Mouse (Mus musculus) forebrain, embryonic 13.5 days (tissue): ENCODE data around the gene Srl. TPM values are rescaled to one million over a fixed set of nuclear protein-coding genes. Genes with fewer than 3 reads are reported as not detected.

Experiments
- ATAC-seq: fragments of 200-750 bp; cut with Nextera tagmentation; 2 replicates; pipeline ENCODE4 v1.8.0; 2017
- H3K27ac ChIP-seq: fragments of 300-500 bp; sonication (generic); 2 replicates; pipeline ENCODE4 v1.5.1; 2015; ENCODE audit warnings: inconsistent platforms, mild to moderate bottlenecking, moderate library complexity
- H3K27me3 ChIP-seq: fragments of 300-500 bp; sonication (generic); 2 replicates; pipeline ENCODE4 v1.6.1; 2015; ENCODE audit warnings: mild to moderate bottlenecking, inconsistent platforms
- H3K36me3 ChIP-seq: fragments of 300-500 bp; sonication (generic); 2 replicates; pipeline ENCODE4 v1.6.1; 2015; ENCODE audit warnings: mild to moderate bottlenecking, inconsistent platforms; ENCODE audit not compliant: poor library complexity, severe bottlenecking
- H3K4me1 ChIP-seq: fragments of 300-500 bp; sonication (generic); 2 replicates; pipeline ENCODE4 v1.6.1; 2015; ENCODE audit warnings: inconsistent platforms
- H3K4me2 ChIP-seq: fragments of 300-500 bp; sonication (generic); 2 replicates; pipeline ENCODE4 v1.6.1; 2015; ENCODE audit warnings: inconsistent platforms, mild to moderate bottlenecking, moderate library complexity
- H3K4me3 ChIP-seq: fragments of 300-500 bp; sonication (generic); 2 replicates; pipeline ENCODE4 v1.5.1; 2015; ENCODE audit warnings: mild to moderate bottlenecking, inconsistent platforms
- H3K9ac ChIP-seq: fragments of 300-500 bp; sonication (generic); 2 replicates; pipeline ENCODE4 v1.6.1; 2015; ENCODE audit warnings: mild to moderate bottlenecking, inconsistent platforms
- H3K9me3 ChIP-seq: fragments of 300-500 bp; sonication (generic); replicated peaks from 2 replicates; pipeline ENCODE4 v1.6.1; 2016; ENCODE audit warnings: inconsistent platforms
- WGBS: fragments of 180-500 bp; shearing (Covaris S2); methylation state at CpG from one replicate; pipeline ENCODE4 v1.1.7; 2015; 5-methylcytosine and 5-hydroxymethylcytosine counted together
- polyA plus RNA-seq: library from polyadenylated mRNA; unstranded; fragments of >200 nt; fragmentation: Nextera tagmentation; extraction: Ambion mirVana; gene quantifications from 2 replicates; pipeline ENCODE4 v1.2.1, GENCODE M21; 2015

Srl gene
- polyA plus RNA-seq, 1 experiment from 2014 or later = 25.2 TPM

DNA sequence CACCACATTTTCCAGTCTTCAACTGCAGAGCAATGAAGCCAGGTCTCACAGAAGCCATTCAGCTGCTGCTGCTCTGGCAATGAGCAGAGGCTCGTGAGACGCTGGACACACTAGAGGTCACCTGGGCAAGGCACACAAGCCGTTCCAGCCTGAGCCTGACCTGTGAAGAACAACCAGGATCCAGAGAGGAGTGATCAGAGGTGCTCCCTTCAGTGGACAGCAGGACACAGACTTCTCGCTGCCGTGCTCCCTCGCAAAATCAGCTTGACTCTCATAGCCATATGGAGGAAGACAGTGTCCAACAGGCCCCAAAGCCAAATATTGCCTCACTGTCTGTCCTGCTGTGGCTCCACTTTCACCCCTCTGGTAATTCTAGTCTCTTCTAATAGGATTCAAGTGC lies 92.2 kb downstream of the Srl start:
- H3K9me3 ChIP-seq = no peaks in the 10 kb centered on the region
- no peak overlapping the region for H3K4me3 ChIP-seq
- H3K36me3 ChIP-seq = no peaks in the 10 kb centered on the region
- no peaks in the 10 kb centered on the region for H3K4me1 ChIP-seq
- no peak overlapping the region for H3K27ac ChIP-seq
- WGBS = 97% methylated on average over 6 of the region's 6 CpGs
- no peak overlapping the region for H3K4me2 ChIP-seq
- no peak for ATAC-seq
- no peak overlapping the region for H3K9ac ChIP-seq
- H3K27me3 ChIP-seq = no peaks in the 10 kb centered on the region

DNA sequence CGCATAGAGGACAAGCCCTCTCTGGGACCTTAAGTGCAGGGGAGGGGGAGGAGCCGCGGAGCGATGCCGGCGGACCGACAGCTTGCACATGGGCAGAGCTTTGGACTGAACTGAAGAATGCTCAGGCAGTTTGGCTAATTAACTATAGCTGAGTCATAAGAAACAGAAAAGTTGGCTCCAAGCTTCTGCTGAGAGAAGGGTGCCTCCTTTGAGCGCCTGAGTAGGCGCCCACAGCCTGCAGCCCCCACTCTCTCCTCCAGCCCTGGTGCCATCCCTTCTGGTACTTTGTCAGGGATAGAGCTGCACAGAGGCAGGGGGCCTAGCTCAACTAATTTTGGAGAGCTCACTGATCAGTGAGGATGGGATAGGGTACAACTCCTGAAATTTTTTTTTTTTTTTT lies 93.4 kb downstream of the Srl start:
- ATAC-seq = 0 out of 2 replicates have a peak, but pooled peaks have one; percentile 41
- no peak overlapping the region for H3K27ac ChIP-seq
- no peak overlapping the region for H3K4me3 ChIP-seq
- H3K36me3 ChIP-seq = no peaks in the 10 kb centered on the region
- no peaks in the 10 kb centered on the region for H3K27me3 ChIP-seq
- H3K4me2 ChIP-seq = no peak overlapping the region
- no peak overlapping the region for H3K9ac ChIP-seq
- 48% methylated on average over 9 of the region's 9 CpGs for WGBS
- H3K4me1 ChIP-seq = no peaks in the 10 kb centered on the region
- H3K9me3 ChIP-seq = no peaks in the 10 kb centered on the region

DNA sequence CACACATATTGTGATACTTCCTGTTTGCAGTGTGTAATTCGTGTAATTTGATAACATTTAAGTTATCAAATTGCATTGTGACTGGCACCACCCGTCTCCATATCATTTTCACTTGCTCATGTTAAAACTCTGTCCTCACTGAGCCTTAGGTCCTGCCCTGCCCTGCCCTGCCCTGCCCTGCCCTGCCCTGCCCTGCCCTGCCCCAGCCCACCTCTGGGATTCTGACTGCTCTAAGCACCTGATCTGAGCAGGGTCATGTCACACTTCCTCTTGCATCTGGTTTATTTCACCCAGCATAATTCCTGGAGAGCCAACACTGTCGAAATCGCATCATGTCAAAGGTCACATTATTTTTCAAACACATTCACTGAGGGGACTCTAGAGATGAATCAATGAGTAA lies 95.2 kb downstream of the Srl start:
- no peak overlapping the region for H3K9ac ChIP-seq
- H3K4me1 ChIP-seq = no peaks in the 10 kb centered on the region
- H3K4me3 ChIP-seq = no peak overlapping the region
- H3K36me3 ChIP-seq = no peaks in the 10 kb centered on the region
- no peak overlapping the region for H3K27ac ChIP-seq
- H3K27me3 ChIP-seq = no peaks in the 10 kb centered on the region
- whole genome bisulfite sequencing = 86% methylated on average over 4 of the region's 4 CpGs
- H3K9me3 ChIP-seq = no peaks in the 10 kb centered on the region
- no peak overlapping the region for H3K4me2 ChIP-seq
- no peak for ATAC-seq

DNA sequence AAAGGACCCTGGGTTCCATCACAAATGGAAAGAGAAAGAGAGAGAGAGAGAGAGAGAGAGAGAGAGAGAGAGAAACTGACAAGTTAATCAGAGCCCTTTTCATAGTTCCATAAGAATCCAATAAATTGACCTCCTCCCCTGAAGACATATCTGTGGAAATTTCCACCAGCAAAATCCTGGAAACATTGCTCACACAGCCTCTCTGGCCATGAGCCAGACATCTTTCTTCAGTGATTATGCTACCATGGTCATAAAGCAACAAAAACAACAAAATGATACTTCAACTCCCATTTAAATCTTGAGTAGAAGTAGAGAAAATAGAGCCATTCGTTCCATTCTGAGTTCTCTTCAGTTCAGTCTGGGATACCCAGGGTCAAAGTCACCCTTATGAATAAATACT lies 97.2 kb downstream of the Srl start:
- WGBS = 66% methylated on average over 1 of the region's 1 CpGs
- Histone ChIP-seq H3K27ac (no peak overlapping the region), H3K27me3 (no peaks in the 10 kb centered on the region), H3K4me2 (no peak overlapping the region), H3K9me3 (no peaks in the 10 kb centered on the region), H3K4me3 (no peak overlapping the region), H3K4me1 (no peaks in the 10 kb centered on the region), H3K9ac (no peak overlapping the region), H3K36me3 (no peaks in the 10 kb centered on the region)
- ATAC-seq = no peak

DNA sequence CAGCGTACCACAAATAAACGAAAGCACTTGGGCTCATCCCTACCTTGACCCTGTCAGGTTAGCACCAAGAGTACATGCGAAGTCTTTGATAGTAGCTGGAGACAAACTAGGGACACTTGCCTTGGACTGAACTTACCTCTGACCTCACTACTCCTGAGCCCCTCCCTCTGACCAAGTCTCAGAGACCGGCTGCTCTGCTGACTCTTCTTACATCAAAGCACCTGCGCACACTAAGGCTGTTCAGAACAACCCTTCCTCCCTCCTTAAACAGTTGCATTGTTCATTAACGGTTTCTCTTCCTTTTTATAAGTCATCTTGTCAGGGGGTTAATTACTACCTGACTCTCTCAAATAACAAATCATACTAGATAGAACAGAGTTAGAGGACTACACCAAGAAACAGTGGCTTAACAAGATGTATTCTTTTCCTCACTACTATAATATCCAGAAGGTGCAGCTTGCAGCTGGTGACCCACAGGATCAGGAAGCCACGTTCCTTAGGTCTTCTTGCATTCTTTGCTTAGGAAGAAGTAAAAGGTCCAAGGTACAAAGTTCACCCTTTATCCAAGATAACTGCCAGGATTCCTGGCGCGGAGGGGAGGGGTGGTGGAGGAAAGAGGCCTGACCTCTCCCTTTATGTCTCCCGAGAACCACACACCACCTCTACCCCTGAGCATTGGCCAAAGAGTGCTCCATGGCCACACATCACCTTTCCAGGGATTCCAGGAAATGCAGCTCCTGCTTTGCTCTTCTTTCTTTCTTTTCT lies 102.1 kb downstream of the Srl start:
- Histone ChIP-seq H3K27ac (no peak overlapping the region), H3K4me1 (no peaks in the 10 kb centered on the region), H3K4me3 (no peak overlapping the region), H3K4me2 (no peak overlapping the region), H3K9me3 (no peaks in the 10 kb centered on the region), H3K36me3 (no peaks in the 10 kb centered on the region), H3K27me3 (no peaks in the 10 kb centered on the region), H3K9ac (no peak overlapping the region)
- 75% methylated on average over 10 of the region's 10 CpGs for WGBS
- ATAC-seq = no peak

DNA sequence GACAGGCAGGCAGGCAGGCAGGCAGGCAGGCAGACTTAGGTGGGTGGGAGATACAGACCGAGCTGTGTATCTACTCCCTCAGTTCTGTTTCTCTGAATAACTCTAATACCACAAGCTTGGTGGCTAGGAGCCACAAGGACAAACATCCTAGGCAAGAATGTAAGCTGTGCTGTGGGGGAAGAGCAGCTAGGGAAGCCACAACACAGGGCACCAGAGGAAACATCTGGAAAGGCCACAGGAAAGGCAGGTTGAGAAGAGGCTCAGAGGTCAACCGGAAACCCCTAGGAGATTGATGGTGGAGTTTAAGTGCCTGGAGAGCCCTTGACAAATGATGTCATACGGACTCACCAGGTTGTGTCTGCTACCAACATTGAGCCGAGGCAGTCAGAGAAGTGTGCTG lies 104.9 kb downstream of the Srl start:
- H3K27ac ChIP-seq = no peak overlapping the region
- H3K36me3 ChIP-seq = no peaks in the 10 kb centered on the region
- no peaks in the 10 kb centered on the region for H3K27me3 ChIP-seq
- ATAC-seq = no peak
- no peaks in the 10 kb centered on the region for H3K4me1 ChIP-seq
- H3K4me2 ChIP-seq = no peak overlapping the region
- H3K4me3 ChIP-seq = no peak overlapping the region
- H3K9ac ChIP-seq = no peak overlapping the region
- no peaks in the 10 kb centered on the region for H3K9me3 ChIP-seq
- 88% methylated on average over 4 of the region's 4 CpGs for WGBS

DNA sequence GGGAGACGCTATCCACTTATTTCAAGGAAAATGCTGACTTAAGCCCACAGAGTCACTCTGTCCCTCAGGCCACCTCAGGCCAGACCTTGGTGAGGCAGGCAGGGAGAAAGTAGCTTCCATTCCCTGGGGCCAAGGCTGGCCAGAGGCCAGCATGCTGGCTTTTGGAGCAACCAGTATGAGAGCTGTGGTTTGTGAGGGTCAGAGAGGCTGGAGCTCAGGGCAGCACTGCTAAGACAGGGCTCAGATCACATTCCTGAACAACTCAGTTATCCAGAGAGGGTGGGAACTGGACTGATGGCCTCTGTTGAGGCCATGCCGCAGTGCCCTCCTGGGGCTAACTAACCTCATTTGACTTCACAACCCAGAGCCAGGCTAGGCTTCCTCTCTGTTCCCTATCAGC lies 106.2 kb downstream of the Srl start:
- Histone ChIP-seq H3K36me3 (no peaks in the 10 kb centered on the region), H3K9ac (no peak overlapping the region), H3K27ac (no peak overlapping the region), H3K27me3 (no peaks in the 10 kb centered on the region), H3K4me2 (no peak overlapping the region), H3K4me1 (no peaks in the 10 kb centered on the region), H3K9me3 (no peaks in the 10 kb centered on the region), H3K4me3 (no peak overlapping the region)
- WGBS = 100% methylated on average over 2 of the region's 2 CpGs
- no peak for ATAC-seq

DNA sequence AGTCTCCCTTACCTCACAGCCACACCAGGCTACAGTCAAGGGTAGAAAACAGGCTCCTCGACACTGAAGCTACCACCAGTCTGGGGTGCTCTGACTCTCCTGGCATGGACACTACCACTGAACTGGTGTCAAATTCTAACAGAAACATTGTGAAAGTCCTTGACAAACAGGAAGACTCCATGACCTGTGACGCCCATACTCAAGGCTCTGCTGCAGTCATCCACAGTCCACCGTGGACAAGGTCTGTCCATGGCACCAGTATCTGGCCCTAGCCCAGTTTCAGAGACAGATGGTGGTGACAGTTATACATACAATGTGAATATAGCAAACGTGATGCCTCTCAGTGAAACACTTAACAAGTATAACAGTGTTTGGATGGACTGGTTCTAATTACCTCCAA lies 109.8 kb downstream of the Srl start:
- Histone ChIP-seq H3K27me3 (no peaks in the 10 kb centered on the region), H3K36me3 (no peaks in the 10 kb centered on the region), H3K9me3 (no peaks in the 10 kb centered on the region), H3K4me3 (no peak overlapping the region), H3K4me1 (no peaks in the 10 kb centered on the region), H3K27ac (no peak overlapping the region), H3K4me2 (no peak overlapping the region), H3K9ac (no peak overlapping the region)
- ATAC-seq = no peak
- WGBS = 82% methylated on average over 4 of the region's 4 CpGs

DNA sequence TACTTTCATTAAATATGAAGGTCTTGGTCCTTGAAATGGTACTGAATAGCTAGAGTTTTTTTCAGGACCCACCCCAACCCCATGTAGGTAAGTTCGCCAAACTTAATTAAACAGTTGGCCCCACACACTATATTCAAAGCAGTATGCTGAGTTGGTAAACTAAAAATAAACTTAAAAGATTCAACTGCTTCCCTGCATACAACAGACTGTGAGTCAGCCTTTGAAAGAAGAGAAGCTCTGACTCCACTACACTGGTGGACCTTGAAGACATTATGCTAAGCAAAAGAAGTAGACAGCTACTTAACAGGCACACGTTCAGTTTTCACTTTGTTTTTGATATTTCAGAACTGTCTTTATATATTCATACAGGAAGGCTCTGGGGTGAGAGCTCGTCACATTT lies 110.6 kb downstream of the Srl start:
- no peaks in the 10 kb centered on the region for H3K27me3 ChIP-seq
- WGBS = 83% methylated on average over 3 of the region's 3 CpGs
- no peak overlapping the region for H3K4me2 ChIP-seq

DNA sequence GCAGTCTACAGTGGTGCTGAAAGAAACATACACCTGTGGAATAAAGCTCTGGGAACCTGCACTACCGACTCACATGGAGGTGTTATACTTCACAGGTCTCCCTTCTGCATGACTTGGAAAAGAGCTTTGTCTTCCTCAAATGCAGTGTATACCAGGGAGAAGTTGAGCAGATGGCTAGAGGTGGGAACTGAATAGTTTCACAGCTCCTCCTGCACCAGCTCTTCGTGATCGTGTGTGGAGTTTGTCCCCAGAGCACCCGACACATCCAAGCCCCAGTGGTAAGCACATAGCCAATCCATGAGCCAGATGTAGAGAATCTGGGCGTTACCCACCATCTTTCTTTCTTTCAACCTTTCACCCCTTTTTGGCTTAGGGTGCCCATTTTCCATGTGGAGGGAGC lies 111.4 kb downstream of the Srl start:
- no peak overlapping the region for H3K4me2 ChIP-seq
- no peaks in the 10 kb centered on the region for H3K27me3 ChIP-seq
- 83% methylated on average over 5 of the region's 5 CpGs for WGBS
- no peaks in the 10 kb centered on the region for H3K9me3 ChIP-seq
- H3K4me1 ChIP-seq = no peaks in the 10 kb centered on the region
- H3K9ac ChIP-seq = no peak overlapping the region
- no peaks in the 10 kb centered on the region for H3K36me3 ChIP-seq
- ATAC-seq = no peak
- H3K27ac ChIP-seq = no peak overlapping the region
- H3K4me3 ChIP-seq = no peak overlapping the region

More for the DNA sequence above, 110.6 kb downstream of the Srl start:
- no peak overlapping the region for H3K27ac ChIP-seq
- no peaks in the 10 kb centered on the region for H3K9me3 ChIP-seq
- no peak overlapping the region for H3K9ac ChIP-seq
- no peaks in the 10 kb centered on the region for H3K36me3 ChIP-seq
- H3K4me1 ChIP-seq = no peaks in the 10 kb centered on the region
- ATAC-seq = no peak
- no peak overlapping the region for H3K4me3 ChIP-seq

Other genes with a start within 250 kb of the Srl start
- 1.0 and 1.3 TPM in 2 replicates for gene Adcy9, start 121.3 kb downstream of the Srl start, polyA plus RNA-seq
- 15.7 and 17.3 TPM in 2 replicates for gene Tfap4, start 18.0 kb upstream of the Srl start, polyA plus RNA-seq
- 16.7 and 19.4 TPM in 2 replicates for gene Glis2, start 52.9 kb upstream of the Srl start, polyA plus RNA-seq
- 142 and 149 TPM in 2 replicates for gene Pam16, start 83.2 kb upstream of the Srl start, polyA plus RNA-seq
- gene Vasn, start 98.1 kb upstream of the Srl start, polyA plus RNA-seq = 2.3 and 2.7 TPM in 2 replicates
- gene Dnaja3, start 98.2 kb upstream of the Srl start, polyA plus RNA-seq = 48.0 and 53.2 TPM in 2 replicates
- gene Coro7, start 138.0 kb upstream of the Srl start, polyA plus RNA-seq = 19.4 and 20.1 TPM in 2 replicates
- gene Nmral1, start 177.5 kb upstream of the Srl start, polyA plus RNA-seq = 158 and 173 TPM in 2 replicates
- 77.0 and 85.1 TPM in 2 replicates for gene Hmox2, start 184.5 kb upstream of the Srl start, polyA plus RNA-seq
- 92.2 and 103 TPM in 2 replicates for gene Cdip1, start 248.5 kb upstream of the Srl start, polyA plus RNA-seq